Mouse (Mus musculus) MEL (cell line): ENCODE results near the gene Smo. TPM values are rescaled to one million over a fixed set of nuclear protein-coding genes. Genes with fewer than 3 reads are reported as not detected.
A peak's percentile ranks its signal among the peaks of the same experiment; 100 is the strongest.

Experiments
- DNase-seq: peaks from one replicate; pipeline ENCODE4 v3.0.0; 2011; ENCODE audit warnings: low read depth, low spot score
- H3K27ac ChIP-seq: 2 replicates; pipeline ENCODE4 v1.5.1; 2012; ENCODE audit warnings: low read depth, mild to moderate bottlenecking, control low read depth, low read length, moderate library complexity; ENCODE audit not compliant: control insufficient read depth
- H3K27me3 ChIP-seq, 2 experiments: fragments of 150-350 bp in 1 of 2; sonication (generic) in 1 of 2; 2 replicates each; pipeline ENCODE4 v1.6.1; 2012; ENCODE audit warnings: low read length in 2 of 2, mild to moderate bottlenecking in 2 of 2, improper control_type of control experiment in 1 of 2, moderate library complexity in 1 of 2; ENCODE audit not compliant: insufficient read depth in 2 of 2, control insufficient read depth in 1 of 2
- H3K36me3 ChIP-seq, 2 experiments: 2 replicates each; pipeline ENCODE4 v1.6.1; 2012 to 2014; ENCODE audit warnings: low read length in 2 of 2, improper control_type of control experiment in 1 of 2, inconsistent platforms in 1 of 2, mild to moderate bottlenecking in 1 of 2; ENCODE audit not compliant: insufficient read depth in 2 of 2, control insufficient read depth in 1 of 2
- H3K4me1 ChIP-seq, 2 experiments: fragments of 150-350 bp in 1 of 2; sonication (generic) in 1 of 2; 2 replicates each; pipeline ENCODE4 v1.6.1; 2012; ENCODE audit warnings: low read length in 2 of 2, improper control_type of control experiment in 1 of 2, mild to moderate bottlenecking in 1 of 2; ENCODE audit not compliant: insufficient read depth in 2 of 2, control insufficient read depth in 1 of 2
- H3K4me3 ChIP-seq, 2 experiments: fragments of 150-350 bp in 1 of 2; sonication (generic) in 1 of 2; 2 replicates each; pipeline ENCODE4 v1.5.1; 2012; ENCODE audit warnings: low read depth in 2 of 2, low read length in 2 of 2, mild to moderate bottlenecking in 2 of 2, moderate library complexity in 2 of 2, control low read depth in 1 of 2, improper control_type of control experiment in 1 of 2; ENCODE audit not compliant: control insufficient read depth in 1 of 2, insufficient read depth in 1 of 2
- H3K79me2 ChIP-seq: 2 replicates; pipeline ENCODE4 v1.6.1; 2012; ENCODE audit warnings: mild to moderate bottlenecking, low read length, moderate library complexity; ENCODE audit not compliant: control insufficient read depth, poor library complexity, insufficient read depth
- H3K9ac ChIP-seq: 2 replicates; pipeline ENCODE4 v1.6.1; 2012; ENCODE audit warnings: low read depth, mild to moderate bottlenecking, control low read depth, low read length, moderate library complexity; ENCODE audit not compliant: control insufficient read depth, poor library complexity, severe bottlenecking
- H3K9me3 ChIP-seq: fragments of 150-350 bp; sonication (generic); replicated peaks from 2 replicates; pipeline ENCODE4 v1.6.1; 2012; ENCODE audit warnings: mild to moderate bottlenecking, low read length, improper control_type of control experiment, moderate library complexity; ENCODE audit not compliant: insufficient read depth
- CTCF ChIP-seq, 3 experiments: IDR thresholded peaks in 2 of 3; conservative IDR thresholded peaks in 1 of 3; 2 replicates each; pipeline ENCODE4 v1.5.1; 2011 to 2012; ENCODE audit warnings: low read length in 3 of 3, low read depth in 2 of 3, mild to moderate bottlenecking in 2 of 3, improper control_type of control experiment in 1 of 3, inconsistent platforms in 1 of 3, mixed read lengths in 1 of 3, moderate library complexity in 1 of 3; ENCODE audit not compliant: control insufficient read depth in 1 of 3, insufficient read depth in 1 of 3, poor library complexity in 1 of 3, severe bottlenecking in 1 of 3
- EP300 ChIP-seq, 2 experiments: IDR thresholded peaks; 2 replicates each; pipeline ENCODE4 v1.6.1; 2011; ENCODE audit warnings: improper control_type of control experiment in 2 of 2, low read length in 2 of 2, low read depth in 1 of 2, mild to moderate bottlenecking in 1 of 2
- ETS1 ChIP-seq: IDR thresholded peaks from 2 replicates; pipeline ENCODE4 v1.6.1; 2012; ENCODE audit warnings: low read depth, mild to moderate bottlenecking, inconsistent platforms, low read length, improper control_type of control experiment, moderate library complexity
- KAT2A ChIP-seq: conservative IDR thresholded peaks from 2 replicates; pipeline ENCODE4 v1.6.1; 2012; ENCODE audit warnings: low read depth, low read length, improper control_type of control experiment, inconsistent platforms
- MAFK ChIP-seq: IDR thresholded peaks from 2 replicates; pipeline ENCODE4 v1.6.1; 2011; ENCODE audit warnings: low read depth, mild to moderate bottlenecking, low read length, improper control_type of control experiment, borderline replicate concordance
- MAZ ChIP-seq: IDR thresholded peaks from 2 replicates; pipeline ENCODE4 v1.6.1; 2012; ENCODE audit warnings: low read depth, mild to moderate bottlenecking, inconsistent platforms, low read length, improper control_type of control experiment
- MXI1 ChIP-seq: IDR thresholded peaks from 2 replicates; pipeline ENCODE4 v1.6.1; 2011; ENCODE audit warnings: mild to moderate bottlenecking, low read depth, low read length, improper control_type of control experiment
- NRF1 ChIP-seq: IDR thresholded peaks from 2 replicates; pipeline ENCODE4 v1.6.1; 2014; ENCODE audit warnings: low read depth, mild to moderate bottlenecking, inconsistent platforms, low read length, improper control_type of control experiment, moderate library complexity; ENCODE audit not compliant: poor library complexity, insufficient read depth, severe bottlenecking
- POLR2AphosphoS2 ChIP-seq: IDR thresholded peaks from 2 replicates; pipeline ENCODE4 v1.6.1; 2011; ENCODE audit warnings: low read length, improper control_type of control experiment
- POLR2AphosphoS5 ChIP-seq: IDR thresholded peaks from 2 replicates; pipeline ENCODE4 v1.6.1; 2012; ENCODE audit warnings: low read depth, borderline replicate concordance, mild to moderate bottlenecking, inconsistent platforms, low read length, moderate library complexity, mixed read lengths
- RAD21 ChIP-seq: IDR thresholded peaks from 2 replicates; pipeline ENCODE4 v1.6.1; 2011; ENCODE audit warnings: mild to moderate bottlenecking, low read depth, low read length, improper control_type of control experiment
- SIN3A ChIP-seq: IDR thresholded peaks from 2 replicates; pipeline ENCODE4 v1.6.1; 2012; ENCODE audit warnings: low read length, improper control_type of control experiment, inconsistent platforms
- TBP ChIP-seq: IDR thresholded peaks from 2 replicates; pipeline ENCODE4 v1.8.0; 2011; ENCODE audit warnings: low read depth, low read length, improper control_type of control experiment
- TCF12 ChIP-seq: IDR thresholded peaks from 2 replicates; pipeline ENCODE4 v1.6.1; 2014; ENCODE audit warnings: low read depth, mild to moderate bottlenecking, inconsistent platforms, low read length, improper control_type of control experiment, moderate library complexity
- UBTF ChIP-seq: IDR thresholded peaks from 2 replicates; pipeline ENCODE4 v1.6.1; 2012; ENCODE audit warnings: low read depth, mild to moderate bottlenecking, inconsistent platforms, low read length, improper control_type of control experiment, moderate library complexity, borderline replicate concordance; ENCODE audit not compliant: insufficient read depth
- ZKSCAN1 ChIP-seq: IDR thresholded peaks from 2 replicates; pipeline ENCODE4 v1.6.1; 2012; ENCODE audit warnings: low read depth, mild to moderate bottlenecking, inconsistent platforms, low read length, improper control_type of control experiment, moderate library complexity
- ZNF384 ChIP-seq: IDR thresholded peaks from 2 replicates; pipeline ENCODE4 v1.6.1; 2012; ENCODE audit warnings: low read depth, mild to moderate bottlenecking, inconsistent platforms, low read length, improper control_type of control experiment
- polyA plus RNA-seq, 2 experiments: library from polyadenylated mRNA; stranded (reverse) in 1 of 2; unstranded in 1 of 2; fragments of >175 nt in 1 of 2; fragments of >200 nt in 1 of 2; gene quantifications; 2 replicates each; pipeline versions ENCODE4 v1.2.1 to v1.2.4; 2012; ENCODE audit warnings: low replicate concordance in 2 of 2, low read depth in 1 of 2; ENCODE audit not compliant: insufficient read length in 2 of 2, insufficient read depth in 1 of 2, missing spikeins in 1 of 2
- total RNA-seq: library from RNA; depleted of rRNA; stranded (reverse); fragments of 300-350 nt; gene quantifications from 2 replicates; pipeline ENCODE4 v1.2.3, GENCODE M21; 2012

The Smo gene
- total and polyA plus RNA-seq, 3 experiments = 62.6 to 83.7 TPM; not detected in 1

DNA sequence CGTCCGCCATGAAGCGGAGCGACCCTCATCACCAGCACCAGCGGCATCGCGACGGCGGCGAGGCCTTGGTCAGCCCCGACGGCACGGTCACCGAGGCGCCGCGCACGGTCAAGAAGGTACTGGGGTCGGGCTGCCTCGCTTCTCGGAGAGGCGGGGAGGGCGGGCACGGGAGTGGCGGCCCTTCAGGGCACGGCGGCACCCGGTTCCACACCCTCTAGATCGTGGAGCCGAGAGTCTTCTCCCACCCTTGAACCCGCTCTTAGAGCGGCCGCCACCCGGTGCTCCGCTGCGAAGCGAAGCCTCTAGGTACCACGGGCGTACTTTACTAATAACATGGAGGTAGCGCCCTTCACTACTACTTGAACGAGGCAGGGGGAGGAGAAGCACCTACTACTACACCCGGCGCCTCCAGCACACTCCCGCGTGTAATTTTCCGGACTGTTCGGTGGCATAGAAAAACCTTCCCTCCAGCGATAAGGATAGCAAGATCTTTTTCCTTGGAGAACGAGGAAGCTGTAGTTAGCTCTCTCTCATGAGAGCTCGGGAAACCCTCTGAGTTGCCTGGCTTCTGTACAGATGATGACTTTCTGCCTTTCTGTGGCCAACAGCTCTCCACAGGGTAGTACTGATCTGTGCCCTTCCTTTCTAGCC, 33.6 kb downstream of the Smo start:
- peak; percentile 47 for TF ChIP-seq TBP
- peak; percentile 80; the same call in 1 of the 2 replicates for TF ChIP-seq UBTF
- no peak for TF ChIP-seq MAZ
- no peak for TF ChIP-seq MXI1
- TF ChIP-seq SIN3A = no peak; the same call in none of the 2 replicates
- Histone ChIP-seq H3K36me3 (peaks cover 0 to 13% of the 10 kb centered on the region in 2 experiments; a peak in 2 of 4 replicates), H3K27me3 (no peaks in the 10 kb centered on the region), H3K9me3 (no peaks in the 10 kb centered on the region), H3K4me3 (peak overlapping the region; percentile 87 to 96), H3K79me2 (peaks cover 22% of the 10 kb centered on the region), H3K4me1 (peaks cover 3 to 5% of the 10 kb centered on the region in 2 experiments; a peak in 3 of 4 replicates), H3K27ac (peak overlapping the region; percentile 60), H3K9ac (peak overlapping the region; percentile 91)
- peak; percentile 71 for DNase-seq

- Histone ChIP-seq H3K79me2 (peaks cover 23% of the 10 kb centered on the region), H3K9me3 (no peaks in the 10 kb centered on the region)
- no peak for TF ChIP-seq MAZ
- TF ChIP-seq EP300 (IDR thresholded peaks at IDR 0.05; ENCODE audit: low read depth in 1 of 2, low read length in 2 of 2) = no peak
- TF ChIP-seq UBTF = no peak
- no peak for TF ChIP-seq SIN3A
- TF ChIP-seq POLR2AphosphoS5 = no peak
- no peak for TF ChIP-seq ZNF384
- no peak for TF ChIP-seq TCF12
- TF ChIP-seq ETS1 = no peak
- no peak for TF ChIP-seq POLR2AphosphoS2
- TF ChIP-seq RAD21 = no peak
- no peak for TF ChIP-seq CTCF (IDR thresholded peaks at IDR 0.05 in 2 of 3, conservative IDR thresholded peaks at IDR 0.05 in 1 of 3; ENCODE audit: control insufficient read depth in 1 of 3, insufficient read depth in 1 of 3, low read depth in 2 of 3, low read length in 3 of 3, poor library complexity in 1 of 3, severe bottlenecking in 1 of 3)
- TF ChIP-seq NRF1 = no peak
- TF ChIP-seq ZKSCAN1 = no peak
- no peak for TF ChIP-seq TBP
- no peak for TF ChIP-seq MAFK
- TF ChIP-seq KAT2A = no peak
- TF ChIP-seq, all 39 proteins: peak for 0
- H3K36me3 ChIP-seq = peaks cover 0 to 30% of the 10 kb centered on the region in 2 experiments; a peak in 2 of 4 replicates
- peaks cover 16 to 17% of the 10 kb centered on the region in 2 experiments for H3K4me1 ChIP-seq
- no peak for DNase-seq
- H3K9ac ChIP-seq = no peak overlapping the region
- no peak overlapping the region for H3K4me3 ChIP-seq
- no peak overlapping the region for H3K27ac ChIP-seq
- H3K27me3 ChIP-seq = no peaks in the 10 kb centered on the region
Measured at GRCm38 (mm10) chr6:29770672-29771321, 35.5 kb downstream of the Smo start.
